Mouse (Mus musculus): ENCODE data around the gene Rpf1. TPM values are rescaled to one million over a fixed set of nuclear protein-coding genes. Genes with fewer than 3 reads are reported as not detected.
A peak's percentile ranks its signal among the peaks of the same experiment; 100 is the strongest.

Rpf1 gene
- polyA plus RNA-seq, 1 experiment: 79.2 TPM

- Histone ChIP-seq H3K4me1 (ENCODE audit: control insufficient read depth, insufficient read depth, low read length) (no peaks in the 10 kb centered on the region), H3K9ac (ENCODE audit: low read depth, poor library complexity, severe bottlenecking) (no peak overlapping the region), H3K9me3 (replicated peaks; ENCODE audit: control insufficient read depth, insufficient read depth, low read length, poor library complexity, severe bottlenecking) (no peaks in the 10 kb centered on the region), H3K27ac (ENCODE audit: insufficient read depth, low read length) (no peak overlapping the region), H3K4me3 (ENCODE audit: low read depth, low read length) (no peak overlapping the region), H3K27me3 (ENCODE audit: control insufficient read depth, insufficient read depth, low read length, poor library complexity, severe bottlenecking) (no peaks in the 10 kb centered on the region), H3K36me3 (ENCODE audit: control insufficient read depth, insufficient read depth, low read length, poor library complexity, severe bottlenecking) (no peaks in the 10 kb centered on the region)
- TF ChIP-seq CTCF (IDR thresholded peaks at IDR 0.05; ENCODE audit: low read depth, low read length): no peak
- no peak for TF ChIP-seq EP300 (IDR thresholded peaks at IDR 0.05; ENCODE audit: insufficient read depth, low read depth, low read length)
- TF ChIP-seq POLR2A (IDR thresholded peaks at IDR 0.05; ENCODE audit: insufficient read depth, low read length): no peak
These were observed 46.1 kb upstream of the Rpf1 start for GRCm38 (mm10) chr3:146567366-146567765.

GRCm38 (mm10) chr3:146565065-146565411, 43.8 kb upstream of the Rpf1 start:
- no peaks in the 10 kb centered on the region for H3K9me3 ChIP-seq (replicated peaks; ENCODE audit: control insufficient read depth, insufficient read depth, low read length, poor library complexity, severe bottlenecking)
- TF ChIP-seq EP300 (IDR thresholded peaks at IDR 0.05; ENCODE audit: insufficient read depth, low read depth, low read length) (no peak), POLR2A (IDR thresholded peaks at IDR 0.05; ENCODE audit: insufficient read depth, low read length) (no peak), CTCF (IDR thresholded peaks at IDR 0.05; ENCODE audit: low read depth, low read length) (no peak)
- no peak overlapping the region for H3K4me3 ChIP-seq (ENCODE audit: low read depth, low read length)
- no peaks in the 10 kb centered on the region for H3K4me1 ChIP-seq (ENCODE audit: control insufficient read depth, insufficient read depth, low read length)
- no peaks in the 10 kb centered on the region for H3K36me3 ChIP-seq (ENCODE audit: control insufficient read depth, insufficient read depth, low read length, poor library complexity, severe bottlenecking)
- no peaks in the 10 kb centered on the region for H3K27me3 ChIP-seq (ENCODE audit: control insufficient read depth, insufficient read depth, low read length, poor library complexity, severe bottlenecking)
- no peak overlapping the region for H3K9ac ChIP-seq (ENCODE audit: low read depth, poor library complexity, severe bottlenecking)
- no peak overlapping the region for H3K27ac ChIP-seq (ENCODE audit: insufficient read depth, low read length)

- no peaks in the 10 kb centered on the region for H3K4me1 ChIP-seq (ENCODE audit: control insufficient read depth, insufficient read depth, low read length)
- no peak overlapping the region for H3K27ac ChIP-seq (ENCODE audit: insufficient read depth, low read length)
- no peaks in the 10 kb centered on the region for H3K9me3 ChIP-seq (replicated peaks; ENCODE audit: control insufficient read depth, insufficient read depth, low read length, poor library complexity, severe bottlenecking)
- TF ChIP-seq CTCF (IDR thresholded peaks at IDR 0.05; ENCODE audit: low read depth, low read length) (peak; percentile 18), EP300 (IDR thresholded peaks at IDR 0.05; ENCODE audit: insufficient read depth, low read depth, low read length) (no peak), POLR2A (IDR thresholded peaks at IDR 0.05; ENCODE audit: insufficient read depth, low read length) (no peak)
- no peaks in the 10 kb centered on the region for H3K36me3 ChIP-seq (ENCODE audit: control insufficient read depth, insufficient read depth, low read length, poor library complexity, severe bottlenecking)
- no peaks in the 10 kb centered on the region for H3K27me3 ChIP-seq (ENCODE audit: control insufficient read depth, insufficient read depth, low read length, poor library complexity, severe bottlenecking)
- H3K4me3 ChIP-seq (ENCODE audit: low read depth, low read length): no peak overlapping the region
- no peak overlapping the region for H3K9ac ChIP-seq (ENCODE audit: low read depth, poor library complexity, severe bottlenecking)
These were observed 43.2 kb upstream of the Rpf1 start for GRCm38 (mm10) chr3:146564268-146565064.

DNA sequence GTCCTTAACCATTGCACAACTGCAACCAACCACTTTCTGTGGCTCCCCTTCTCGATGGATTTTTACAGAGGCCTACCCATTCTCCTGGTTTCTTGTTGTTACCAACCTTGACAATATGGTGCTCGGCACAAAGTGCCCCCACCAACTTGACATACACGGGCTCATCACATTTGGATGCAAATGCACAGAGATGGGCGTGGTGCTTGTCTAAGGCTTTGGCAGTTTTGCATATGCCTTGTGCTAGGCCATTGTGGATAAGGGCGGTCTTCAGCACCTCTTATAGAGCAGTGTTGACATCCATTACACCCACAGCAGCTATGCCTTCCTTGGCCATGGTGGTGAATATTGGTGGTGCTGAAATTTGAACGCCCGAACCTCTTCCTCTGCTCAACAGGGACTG, 41.7 kb upstream of the Rpf1 start:
- Histone ChIP-seq H3K36me3 (ENCODE audit: control insufficient read depth, insufficient read depth, low read length, poor library complexity, severe bottlenecking) (no peaks in the 10 kb centered on the region), H3K4me3 (ENCODE audit: low read depth, low read length) (no peak overlapping the region)
- no peak for TF ChIP-seq CTCF (IDR thresholded peaks at IDR 0.05; ENCODE audit: low read depth, low read length)
- TF ChIP-seq EP300 (IDR thresholded peaks at IDR 0.05; ENCODE audit: insufficient read depth, low read depth, low read length): no peak
- no peak for TF ChIP-seq POLR2A (IDR thresholded peaks at IDR 0.05; ENCODE audit: insufficient read depth, low read length)

GRCm38 (mm10) chr3:146557507-146557906, 36.3 kb upstream of the Rpf1 start:
- H3K4me1 ChIP-seq (ENCODE audit: control insufficient read depth, insufficient read depth, low read length): no peaks in the 10 kb centered on the region
- no peaks in the 10 kb centered on the region for H3K27me3 ChIP-seq (ENCODE audit: control insufficient read depth, insufficient read depth, low read length, poor library complexity, severe bottlenecking)
- no peak overlapping the region for H3K4me3 ChIP-seq (ENCODE audit: low read depth, low read length)
- TF ChIP-seq CTCF (IDR thresholded peaks at IDR 0.05; ENCODE audit: low read depth, low read length) (no peak), POLR2A (IDR thresholded peaks at IDR 0.05; ENCODE audit: insufficient read depth, low read length) (no peak), EP300 (IDR thresholded peaks at IDR 0.05; ENCODE audit: insufficient read depth, low read depth, low read length) (no peak)
- no peak overlapping the region for H3K9ac ChIP-seq (ENCODE audit: low read depth, poor library complexity, severe bottlenecking)
- H3K27ac ChIP-seq (ENCODE audit: insufficient read depth, low read length): no peak overlapping the region
- no peaks in the 10 kb centered on the region for H3K9me3 ChIP-seq (replicated peaks; ENCODE audit: control insufficient read depth, insufficient read depth, low read length, poor library complexity, severe bottlenecking)
- H3K36me3 ChIP-seq (ENCODE audit: control insufficient read depth, insufficient read depth, low read length, poor library complexity, severe bottlenecking): no peaks in the 10 kb centered on the region

More for the DNA sequence above, 41.7 kb upstream of the Rpf1 start:
- Histone ChIP-seq H3K27me3 (ENCODE audit: control insufficient read depth, insufficient read depth, low read length, poor library complexity, severe bottlenecking) (no peaks in the 10 kb centered on the region), H3K9ac (ENCODE audit: low read depth, poor library complexity, severe bottlenecking) (no peak overlapping the region), H3K4me1 (ENCODE audit: control insufficient read depth, insufficient read depth, low read length) (no peaks in the 10 kb centered on the region), H3K27ac (ENCODE audit: insufficient read depth, low read length) (no peak overlapping the region), H3K9me3 (replicated peaks; ENCODE audit: control insufficient read depth, insufficient read depth, low read length, poor library complexity, severe bottlenecking) (no peaks in the 10 kb centered on the region)

DNA sequence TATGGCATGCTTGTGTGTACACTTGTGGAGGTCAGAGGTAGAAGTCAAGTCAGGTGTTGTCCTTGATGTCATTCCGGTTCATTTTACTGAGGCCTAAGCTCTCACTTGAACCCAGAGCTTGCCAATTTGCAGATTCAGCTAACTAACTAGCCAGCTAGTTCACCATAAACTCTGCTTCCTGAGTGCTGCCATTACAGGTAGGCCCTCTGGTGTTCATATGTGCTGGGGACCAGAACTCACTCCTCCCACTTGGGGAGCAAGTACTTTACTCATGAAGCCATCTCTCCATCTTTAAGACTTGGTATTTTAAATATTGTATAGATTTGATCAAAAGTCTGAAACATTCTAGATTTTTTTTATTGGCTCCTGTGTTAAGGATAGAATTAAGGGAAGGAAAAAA, 35.3 kb upstream of the Rpf1 start:
- H3K36me3 ChIP-seq (ENCODE audit: control insufficient read depth, insufficient read depth, low read length, poor library complexity, severe bottlenecking): no peaks in the 10 kb centered on the region
- TF ChIP-seq POLR2A (IDR thresholded peaks at IDR 0.05; ENCODE audit: insufficient read depth, low read length) (no peak), CTCF (IDR thresholded peaks at IDR 0.05; ENCODE audit: low read depth, low read length) (no peak), EP300 (IDR thresholded peaks at IDR 0.05; ENCODE audit: insufficient read depth, low read depth, low read length) (no peak)
- H3K27ac ChIP-seq (ENCODE audit: insufficient read depth, low read length): no peak overlapping the region
- no peak overlapping the region for H3K9ac ChIP-seq (ENCODE audit: low read depth, poor library complexity, severe bottlenecking)
- H3K9me3 ChIP-seq (replicated peaks; ENCODE audit: control insufficient read depth, insufficient read depth, low read length, poor library complexity, severe bottlenecking): no peaks in the 10 kb centered on the region
- H3K4me3 ChIP-seq (ENCODE audit: low read depth, low read length): no peak overlapping the region
- H3K27me3 ChIP-seq (ENCODE audit: control insufficient read depth, insufficient read depth, low read length, poor library complexity, severe bottlenecking): no peaks in the 10 kb centered on the region
- H3K4me1 ChIP-seq (ENCODE audit: control insufficient read depth, insufficient read depth, low read length): no peaks in the 10 kb centered on the region

All from ES-Bruce4 (cell line).